Mouse (Mus musculus): ENCODE data around the gene Gm42669. TPM values are rescaled to one million over a fixed set of nuclear protein-coding genes. Genes with fewer than 3 reads are reported as not detected.

The Gm42669 gene
- polyA plus RNA-seq, 1 experiment = not detected

DNA sequence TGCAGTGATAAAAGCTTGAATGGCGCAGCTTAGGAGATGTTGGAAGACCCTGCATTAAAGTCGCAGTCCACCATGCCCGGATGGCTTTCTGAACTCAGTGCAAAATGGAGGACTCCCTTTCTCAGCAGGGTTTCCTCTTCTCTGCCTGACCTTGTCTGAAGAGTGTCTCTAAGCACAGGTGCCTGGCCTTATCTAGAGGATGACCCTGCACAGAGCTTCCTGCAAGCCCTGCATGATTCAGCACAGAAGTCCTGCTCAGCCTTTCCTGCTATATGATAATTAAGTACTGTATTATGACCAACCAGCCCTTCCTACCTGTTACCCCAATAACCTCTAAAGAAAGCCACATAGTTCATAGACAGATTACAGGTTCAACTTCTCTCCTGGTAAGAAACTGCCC, 8.0 kb downstream of the Gm42669 start:
- no peak for TF ChIP-seq CTCF (IDR thresholded peaks at IDR 0.05; ENCODE audit: low read depth, low read length)
- TF ChIP-seq POLR2A (IDR thresholded peaks at IDR 0.05; ENCODE audit: borderline replicate concordance, low read depth, low read length) = no peak
- no peaks in the 10 kb centered on the region; the same call in 1 of the 2 replicates for H3K4me1 ChIP-seq (ENCODE audit: control insufficient read depth, insufficient read depth, low read length)
- no peak overlapping the region for H3K4me3 ChIP-seq (ENCODE audit: insufficient read depth, low read length)
- H3K27ac ChIP-seq (ENCODE audit: insufficient read depth, low read depth, low read length) = no peak overlapping the region

DNA sequence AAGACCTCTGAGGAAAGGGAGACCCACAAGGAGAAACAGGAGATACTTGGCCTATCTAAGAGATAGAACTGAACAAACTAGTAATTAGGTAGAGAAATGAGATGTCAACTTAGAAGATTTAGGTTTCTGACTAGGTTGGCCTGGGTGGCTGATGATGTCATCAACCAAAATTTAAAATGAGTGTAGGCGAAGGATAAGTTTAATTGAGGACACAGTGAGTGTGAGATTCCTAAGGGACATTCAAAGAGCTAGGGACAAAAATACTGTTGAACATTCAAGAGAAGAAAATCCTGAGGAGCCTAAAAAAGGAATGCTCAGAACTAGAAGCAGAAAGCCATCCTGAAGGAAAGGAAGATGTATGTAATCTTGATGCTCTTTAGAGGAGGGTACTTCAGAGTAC, 8.7 kb downstream of the Gm42669 start:
- peaks cover under 1% of the 10 kb centered on the region; the same call in 1 of the 2 replicates for H3K4me1 ChIP-seq (ENCODE audit: control insufficient read depth, insufficient read depth, low read length)
- H3K4me3 ChIP-seq (ENCODE audit: insufficient read depth, low read length) = no peak overlapping the region
- no peak overlapping the region for H3K27ac ChIP-seq (ENCODE audit: insufficient read depth, low read depth, low read length)
- TF ChIP-seq CTCF (IDR thresholded peaks at IDR 0.05; ENCODE audit: low read depth, low read length) (no peak), POLR2A (IDR thresholded peaks at IDR 0.05; ENCODE audit: borderline replicate concordance, low read depth, low read length) (no peak)

DNA sequence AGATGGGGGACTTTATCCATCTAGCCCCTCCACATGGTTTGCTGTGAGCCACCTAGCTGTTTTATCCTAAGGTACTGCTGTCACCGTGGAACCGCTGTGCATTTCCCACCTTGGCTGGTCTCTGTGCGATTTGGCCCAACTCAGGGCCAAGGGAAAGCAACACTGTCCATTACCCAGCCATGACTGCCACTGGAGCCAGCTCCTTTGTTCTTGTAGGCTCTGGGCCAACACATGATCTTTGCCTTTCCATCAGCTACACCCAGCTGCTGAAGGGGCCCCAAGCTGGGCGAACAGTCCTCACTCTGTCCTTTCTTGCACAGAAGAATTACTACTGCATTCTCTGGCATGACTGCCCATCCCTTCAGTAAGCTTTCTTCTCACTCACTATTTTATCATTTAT, 11.2 kb downstream of the Gm42669 start:
- TF ChIP-seq CTCF (IDR thresholded peaks at IDR 0.05; ENCODE audit: low read depth, low read length) (no peak), POLR2A (IDR thresholded peaks at IDR 0.05; ENCODE audit: borderline replicate concordance, low read depth, low read length) (no peak)
- H3K27ac ChIP-seq (ENCODE audit: insufficient read depth, low read depth, low read length) = no peak overlapping the region
- H3K4me1 ChIP-seq (ENCODE audit: control insufficient read depth, insufficient read depth, low read length) = peaks cover 9% of the 10 kb centered on the region; the same call in 1 of the 2 replicates
- H3K4me3 ChIP-seq (ENCODE audit: insufficient read depth, low read length) = no peak overlapping the region

DNA sequence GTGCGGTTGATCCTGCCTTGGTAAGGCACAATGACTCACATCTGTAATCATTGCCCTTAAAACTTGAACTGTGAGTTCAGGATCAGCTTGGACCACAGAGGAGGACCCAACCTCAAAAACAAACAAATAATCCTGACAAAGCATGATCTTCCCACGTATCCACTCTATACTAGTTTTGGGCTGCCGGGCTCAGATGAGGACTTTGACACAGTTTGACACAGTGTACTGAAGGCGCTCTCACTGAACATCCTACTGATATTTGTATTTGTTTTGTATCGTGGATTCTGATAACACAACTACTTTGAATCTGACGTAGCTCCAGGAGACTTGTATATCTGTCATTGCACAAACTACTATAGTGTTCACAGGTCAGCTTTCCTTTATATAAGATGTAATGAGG, 14.0 kb downstream of the Gm42669 start:
- Histone ChIP-seq H3K4me1 (ENCODE audit: control insufficient read depth, insufficient read depth, low read length) (peaks cover 22% of the 10 kb centered on the region), H3K4me3 (ENCODE audit: insufficient read depth, low read length) (no peak overlapping the region), H3K27ac (ENCODE audit: insufficient read depth, low read depth, low read length) (no peak overlapping the region)
- no peak for TF ChIP-seq CTCF (IDR thresholded peaks at IDR 0.05; ENCODE audit: low read depth, low read length)
- TF ChIP-seq POLR2A (IDR thresholded peaks at IDR 0.05; ENCODE audit: borderline replicate concordance, low read depth, low read length) = no peak

DNA sequence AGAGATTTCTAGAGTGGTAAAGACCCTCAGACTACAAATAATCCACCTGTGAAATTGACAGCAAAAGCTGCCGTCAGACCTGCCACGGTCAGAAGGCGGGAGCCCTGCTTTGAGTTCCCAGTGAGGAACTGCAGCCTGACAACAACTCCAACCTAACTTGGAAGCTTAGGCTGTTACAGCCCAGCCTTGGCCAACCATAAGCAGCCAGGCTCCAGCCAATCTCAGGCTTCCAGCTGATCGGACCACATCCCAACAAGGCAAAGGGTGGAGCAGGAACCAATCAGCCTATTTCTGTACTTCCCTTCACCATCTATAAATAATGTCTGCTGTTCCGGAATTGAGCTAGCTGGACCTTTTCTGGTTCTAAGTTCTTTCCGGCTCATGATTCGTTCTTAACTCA, 14.5 kb downstream of the Gm42669 start:
- Histone ChIP-seq H3K4me3 (ENCODE audit: insufficient read depth, low read length) (no peak overlapping the region), H3K4me1 (ENCODE audit: control insufficient read depth, insufficient read depth, low read length) (peaks cover 24% of the 10 kb centered on the region), H3K27ac (ENCODE audit: insufficient read depth, low read depth, low read length) (no peak overlapping the region)
- TF ChIP-seq POLR2A (IDR thresholded peaks at IDR 0.05; ENCODE audit: borderline replicate concordance, low read depth, low read length) = no peak
- no peak for TF ChIP-seq CTCF (IDR thresholded peaks at IDR 0.05; ENCODE audit: low read depth, low read length)

DNA sequence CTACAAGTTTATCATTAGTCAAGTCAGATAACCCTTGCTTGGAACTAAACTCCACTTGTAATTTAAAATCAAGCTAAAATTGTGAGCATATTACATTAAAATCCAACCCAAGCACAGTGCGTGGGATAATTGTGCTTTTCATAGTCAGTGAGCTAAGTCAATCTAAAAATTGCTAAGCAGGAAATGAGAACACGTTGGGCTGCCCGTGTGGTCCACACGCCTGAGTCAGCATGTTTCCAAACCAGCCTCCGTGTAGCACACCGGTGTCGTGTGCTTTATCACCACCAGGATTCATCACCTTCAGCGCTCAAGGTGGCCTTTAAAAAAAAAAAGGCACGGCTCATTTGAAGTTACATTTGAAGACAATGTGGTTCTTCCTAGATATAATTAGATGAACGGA, 16.9 kb downstream of the Gm42669 start:
- H3K4me3 ChIP-seq (ENCODE audit: insufficient read depth, low read length) = no peak overlapping the region
- peaks cover 24% of the 10 kb centered on the region for H3K4me1 ChIP-seq (ENCODE audit: control insufficient read depth, insufficient read depth, low read length)
- H3K27ac ChIP-seq (ENCODE audit: insufficient read depth, low read depth, low read length) = no peak overlapping the region
- TF ChIP-seq POLR2A (IDR thresholded peaks at IDR 0.05; ENCODE audit: borderline replicate concordance, low read depth, low read length) (no peak), CTCF (IDR thresholded peaks at IDR 0.05; ENCODE audit: low read depth, low read length) (no peak)

DNA sequence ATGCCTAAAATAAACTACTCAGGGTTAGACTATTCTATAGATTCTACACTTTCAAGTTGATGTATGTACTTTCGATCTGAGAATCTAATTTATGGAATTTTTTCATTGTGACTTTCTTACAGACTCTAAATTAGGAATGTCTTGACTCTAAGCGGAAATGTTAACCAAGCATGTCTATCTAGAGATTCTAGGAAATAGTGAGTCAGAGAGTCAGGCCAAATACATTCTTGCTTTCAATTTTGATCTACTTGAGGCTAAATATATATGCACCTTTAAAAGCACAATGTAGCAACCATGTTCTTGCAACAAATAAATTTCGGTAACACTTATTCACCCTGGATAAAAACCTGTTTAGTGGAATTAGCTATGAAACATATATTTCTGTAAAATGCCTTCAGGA, 21.4 kb downstream of the Gm42669 start:
- H3K4me3 ChIP-seq (ENCODE audit: insufficient read depth, low read length) = no peak overlapping the region
- peaks cover 13% of the 10 kb centered on the region for H3K4me1 ChIP-seq (ENCODE audit: control insufficient read depth, insufficient read depth, low read length)
- TF ChIP-seq POLR2A (IDR thresholded peaks at IDR 0.05; ENCODE audit: borderline replicate concordance, low read depth, low read length) (no peak), CTCF (IDR thresholded peaks at IDR 0.05; ENCODE audit: low read depth, low read length) (no peak)
- H3K27ac ChIP-seq (ENCODE audit: insufficient read depth, low read depth, low read length) = no peak overlapping the region

DNA sequence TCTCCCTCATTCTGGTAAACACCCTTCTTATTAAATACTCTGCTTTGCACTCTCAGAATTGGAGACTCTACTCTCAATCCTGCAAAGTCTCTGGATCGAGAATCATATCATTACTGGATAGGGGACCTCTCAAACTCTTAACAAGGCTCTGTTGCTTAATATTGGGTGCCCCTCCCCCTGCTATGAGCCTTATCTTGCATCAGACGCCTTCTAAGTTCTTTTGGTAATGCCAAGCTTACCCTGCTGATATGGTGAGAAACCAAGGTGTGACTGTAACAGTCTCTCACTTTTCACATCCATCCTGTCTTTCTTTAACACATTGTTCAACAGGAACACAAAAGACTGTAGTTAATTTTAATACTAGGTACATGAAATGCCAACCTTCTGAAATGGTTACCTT, 26.2 kb downstream of the Gm42669 start:
- TF ChIP-seq POLR2A (IDR thresholded peaks at IDR 0.05; ENCODE audit: borderline replicate concordance, low read depth, low read length) (no peak), CTCF (IDR thresholded peaks at IDR 0.05; ENCODE audit: low read depth, low read length) (no peak)
- Histone ChIP-seq H3K27ac (ENCODE audit: insufficient read depth, low read depth, low read length) (no peak overlapping the region), H3K4me1 (ENCODE audit: control insufficient read depth, insufficient read depth, low read length) (no peaks in the 10 kb centered on the region), H3K4me3 (ENCODE audit: insufficient read depth, low read length) (no peak overlapping the region)

DNA sequence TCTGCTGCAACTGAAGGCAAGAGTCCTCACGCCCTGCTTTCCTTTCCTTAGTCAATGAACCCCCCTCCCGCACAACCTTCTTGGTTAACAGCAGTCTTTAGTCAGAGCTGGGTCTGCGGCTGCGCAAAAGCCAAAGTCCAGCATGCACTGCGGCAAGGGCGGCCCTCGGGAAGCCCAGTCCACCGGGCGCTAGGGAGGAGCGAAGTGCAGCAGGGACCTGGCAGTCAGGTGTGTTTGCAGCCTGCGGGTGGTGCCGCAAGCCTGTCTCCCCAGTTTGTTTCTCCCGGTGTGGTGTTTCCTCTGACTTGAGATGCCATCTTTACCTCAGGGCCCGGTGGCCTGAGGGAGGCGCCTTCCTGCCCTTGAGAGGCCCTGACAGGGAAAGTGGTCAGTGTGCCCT, 27.2 kb downstream of the Gm42669 start, which contains the start of gene 1700028K03Rik:
1700028K03Rik (plus strand) TSS at position 129 of the 400 bp plus-strand sequence.
- Histone ChIP-seq H3K27ac (ENCODE audit: insufficient read depth, low read depth, low read length) (no peak within 1 kb of the TSS), H3K4me1 (ENCODE audit: control insufficient read depth, insufficient read depth, low read length) (no peaks in the 10 kb centered on the region), H3K4me3 (ENCODE audit: insufficient read depth, low read length) (no peak within 1 kb of the TSS)
- TF ChIP-seq CTCF (IDR thresholded peaks at IDR 0.05; ENCODE audit: low read depth, low read length) = no peak
- TF ChIP-seq POLR2A (IDR thresholded peaks at IDR 0.05; ENCODE audit: borderline replicate concordance, low read depth, low read length) = no peak

DNA sequence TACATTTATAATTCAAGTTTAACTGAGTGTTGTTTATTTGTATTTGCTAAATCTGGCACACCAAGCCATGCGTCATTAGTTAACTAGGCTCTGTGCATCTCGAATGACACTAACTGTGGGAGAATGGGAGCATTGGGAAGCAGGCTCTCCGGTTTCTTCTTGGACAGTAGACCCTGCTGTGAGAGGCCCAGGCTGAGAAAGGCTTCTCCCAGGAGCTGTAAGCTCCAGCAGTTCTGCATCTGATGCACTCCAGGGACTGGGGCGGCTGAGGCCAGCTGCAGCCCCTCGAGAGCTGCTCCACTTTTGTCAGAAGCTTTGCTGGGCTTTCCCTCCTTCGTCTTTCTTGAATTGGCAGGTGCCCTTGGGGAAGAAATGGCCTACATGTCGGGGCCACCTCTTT, 34.3 kb downstream of the Gm42669 start:
- no peak for TF ChIP-seq CTCF (IDR thresholded peaks at IDR 0.05; ENCODE audit: low read depth, low read length)
- H3K27ac ChIP-seq (ENCODE audit: insufficient read depth, low read depth, low read length) = no peak overlapping the region
- peaks cover 4% of the 10 kb centered on the region; the same call in 1 of the 2 replicates for H3K4me1 ChIP-seq (ENCODE audit: control insufficient read depth, insufficient read depth, low read length)
- no peak overlapping the region for H3K4me3 ChIP-seq (ENCODE audit: insufficient read depth, low read length)

DNA sequence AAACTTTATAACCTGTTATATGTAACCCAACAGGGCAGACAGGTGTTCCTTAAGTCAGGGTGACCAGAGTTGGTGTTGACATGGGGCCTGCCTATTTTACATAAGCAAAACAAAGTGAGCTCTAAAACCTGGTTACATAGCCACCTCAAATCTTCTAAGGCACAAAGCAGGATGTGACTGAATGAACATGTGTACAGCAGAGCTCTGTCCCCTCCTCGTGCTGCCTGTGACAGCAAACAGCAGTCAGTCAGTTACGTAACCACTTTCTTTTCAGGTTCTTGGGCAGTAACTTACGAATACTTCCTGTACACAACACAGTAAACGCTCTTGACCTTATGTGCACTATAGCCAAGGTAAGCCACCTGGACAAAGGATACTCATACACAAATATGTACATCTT, 38.5 kb downstream of the Gm42669 start:
- no peak overlapping the region for H3K27ac ChIP-seq (ENCODE audit: insufficient read depth, low read depth, low read length)
- H3K4me3 ChIP-seq (ENCODE audit: insufficient read depth, low read length) = no peak overlapping the region
- TF ChIP-seq POLR2A (IDR thresholded peaks at IDR 0.05; ENCODE audit: borderline replicate concordance, low read depth, low read length) (no peak), CTCF (IDR thresholded peaks at IDR 0.05; ENCODE audit: low read depth, low read length) (no peak)
- H3K4me1 ChIP-seq (ENCODE audit: control insufficient read depth, insufficient read depth, low read length) = peaks cover 4% of the 10 kb centered on the region; the same call in 1 of the 2 replicates

Data from bone marrow macrophage, adult 2 months (primary cell).